Mouse (Mus musculus): ENCODE measurements at regions not wholly inside any gene's neighbourhood (a gene's known extent, or its start where the extent isn't known, plus 50 kb on each side); places are given as distances from the start of the nearest gene placed in this dataset.

DNA sequence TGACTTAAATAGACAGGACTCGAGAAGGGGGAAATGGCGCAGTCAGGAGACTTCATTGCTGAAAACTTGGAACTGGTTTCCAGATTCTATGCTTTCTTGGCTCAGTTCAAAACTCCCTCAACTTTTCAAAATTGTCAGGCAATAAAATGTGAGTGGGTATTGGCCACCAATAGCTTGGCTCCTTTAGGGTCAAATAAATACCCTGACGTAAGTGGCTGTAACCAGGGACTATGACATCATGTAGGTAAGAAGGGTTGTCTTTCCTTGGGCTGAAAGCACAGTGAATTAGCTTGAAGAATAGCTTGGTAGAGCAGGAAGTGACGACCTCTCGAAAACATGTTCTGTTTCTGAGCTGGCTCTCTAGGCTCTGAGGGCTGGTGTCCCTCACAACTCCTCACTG lies 127.6 kb upstream of the Sall1 start:
- no peak for DNase-seq

DNA sequence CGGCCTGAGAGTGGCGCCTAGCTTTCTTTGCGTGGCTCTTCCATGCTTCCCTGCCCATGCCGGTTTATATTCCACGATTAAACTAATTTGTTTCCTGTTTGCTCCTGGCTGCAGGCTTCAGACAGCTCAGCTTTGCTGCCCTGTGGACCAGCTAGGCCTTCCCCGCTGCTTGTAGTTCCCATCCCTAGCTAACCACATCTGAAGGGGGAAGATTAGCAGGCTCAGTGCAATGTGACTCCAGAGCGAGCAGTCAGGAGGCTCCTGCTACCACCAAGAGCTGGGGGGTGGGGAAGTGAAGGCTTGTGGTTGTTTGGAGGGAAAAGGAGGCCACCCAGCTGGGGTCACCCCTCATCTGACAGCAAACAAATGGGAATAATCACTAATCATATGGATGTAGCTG lies 125.5 kb upstream of the Sall1 start:
- DNase-seq, result no peak

DNA sequence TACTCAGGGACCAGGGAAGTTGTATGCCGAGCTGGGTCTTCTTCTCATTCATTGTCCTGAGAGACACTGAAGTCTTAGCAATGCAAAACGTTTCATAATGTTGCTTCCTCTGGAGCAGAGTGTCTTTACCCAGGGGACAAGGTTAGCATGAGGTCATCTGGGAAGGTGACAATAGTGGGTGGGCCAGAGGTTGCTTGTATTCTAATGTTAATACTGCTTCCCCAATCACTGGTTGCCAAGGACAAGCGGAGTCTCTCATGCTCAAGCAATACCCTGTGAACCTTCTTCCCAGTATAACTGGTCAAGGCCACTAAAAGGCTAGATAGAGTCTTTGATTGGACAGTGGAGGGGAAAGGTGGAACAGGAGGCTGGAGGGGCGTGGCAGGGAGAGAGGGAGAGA lies 123.1 kb upstream of the Sall1 start:
- DNase-seq, result no peak

DNA sequence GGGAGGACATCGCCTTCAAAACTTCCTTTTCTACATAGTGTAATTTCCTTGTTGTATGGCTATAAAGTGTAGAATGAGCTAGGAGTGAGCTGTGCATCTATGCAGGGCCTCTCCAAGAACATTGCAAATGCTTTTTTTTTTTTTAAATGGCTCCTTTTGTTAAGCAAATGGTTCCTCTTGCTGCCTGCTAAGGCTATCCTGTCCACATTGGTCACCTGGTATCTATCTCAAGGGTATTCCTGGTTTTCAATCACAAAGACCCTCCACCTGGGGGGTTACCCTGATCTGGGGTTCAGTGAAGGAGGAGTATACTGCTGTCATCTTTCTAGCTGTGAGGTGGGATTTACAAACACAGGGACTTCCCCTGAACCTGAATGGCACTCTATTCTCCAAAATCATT lies 112.9 kb upstream of the Sall1 start:
- DNase-seq, result no peak

DNA sequence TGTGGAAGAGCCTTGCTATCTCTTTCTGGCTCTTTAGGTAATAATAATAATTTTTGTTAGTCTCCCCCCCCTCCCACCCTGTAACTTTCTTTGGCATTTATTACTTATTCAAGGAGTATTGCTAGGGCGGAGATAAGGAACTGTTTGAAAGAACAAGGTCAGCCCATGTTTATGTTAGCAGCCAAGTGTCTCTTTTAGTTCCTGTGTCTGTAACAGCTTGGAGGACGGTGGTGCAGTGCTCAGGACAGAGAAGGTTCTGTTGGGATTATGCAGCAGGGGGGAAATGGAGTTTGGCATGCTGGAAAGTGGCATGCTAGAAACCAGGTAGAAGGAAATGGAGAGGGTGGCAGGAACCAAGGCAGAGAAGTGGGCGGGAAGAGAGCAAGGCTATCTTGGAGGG lies 109.6 kb upstream of the Sall1 start:
- no peak for DNase-seq

DNA sequence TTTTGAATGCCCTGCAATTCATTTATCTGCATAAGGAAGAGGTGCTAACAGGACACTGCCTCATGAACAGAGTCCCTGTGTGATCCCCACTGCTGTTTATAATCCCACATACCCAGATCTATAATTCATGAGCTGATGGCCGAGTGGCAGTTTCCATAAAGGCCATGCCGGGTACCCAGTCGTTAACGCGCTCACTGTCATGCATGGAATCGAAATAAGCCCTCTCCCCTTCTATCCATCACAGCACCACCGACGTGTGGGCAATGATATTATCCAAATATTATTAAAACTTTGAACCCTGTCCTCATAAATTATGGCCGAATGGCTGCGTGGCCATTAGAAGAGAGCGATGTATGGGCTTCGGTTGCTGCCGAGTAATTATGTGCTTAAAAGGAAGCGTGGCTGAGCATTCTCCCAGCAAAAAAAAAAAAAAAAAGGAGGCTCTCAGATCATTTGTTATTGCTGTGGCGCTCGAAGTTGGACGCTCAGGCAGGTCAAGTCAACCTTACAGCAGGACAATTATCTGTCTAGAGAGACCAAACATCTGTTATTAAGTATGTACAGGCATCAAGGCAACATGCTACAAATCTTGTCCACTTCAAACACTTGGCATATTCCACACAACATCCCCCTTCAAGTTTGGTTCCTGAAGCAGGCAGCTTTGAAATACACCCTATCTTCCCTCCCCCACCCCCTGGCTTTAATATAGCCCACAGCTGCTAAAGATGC lies 109.1 kb upstream of the Sall1 start:
- DNase-seq, result no peak

DNA sequence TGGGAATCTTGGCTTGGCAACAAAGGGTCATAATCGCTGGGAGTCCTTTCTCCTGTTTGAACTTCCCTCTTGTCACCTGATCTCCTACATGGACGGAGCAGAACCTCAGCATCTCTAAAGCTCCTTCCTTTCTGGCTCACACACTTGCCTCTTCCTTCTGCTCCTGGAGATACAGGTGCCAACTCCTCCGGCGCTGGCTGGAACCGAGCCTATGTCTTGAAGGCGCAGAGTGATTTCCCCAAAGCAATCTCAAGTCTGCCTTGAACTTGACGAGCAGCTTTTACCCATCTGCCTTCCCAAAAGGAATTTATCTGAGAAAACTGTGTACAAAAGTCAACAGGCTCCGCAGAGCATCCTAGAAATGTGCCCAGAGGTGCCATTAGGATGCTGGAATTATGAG lies 108.4 kb upstream of the Sall1 start:
- no peak for DNase-seq

DNA sequence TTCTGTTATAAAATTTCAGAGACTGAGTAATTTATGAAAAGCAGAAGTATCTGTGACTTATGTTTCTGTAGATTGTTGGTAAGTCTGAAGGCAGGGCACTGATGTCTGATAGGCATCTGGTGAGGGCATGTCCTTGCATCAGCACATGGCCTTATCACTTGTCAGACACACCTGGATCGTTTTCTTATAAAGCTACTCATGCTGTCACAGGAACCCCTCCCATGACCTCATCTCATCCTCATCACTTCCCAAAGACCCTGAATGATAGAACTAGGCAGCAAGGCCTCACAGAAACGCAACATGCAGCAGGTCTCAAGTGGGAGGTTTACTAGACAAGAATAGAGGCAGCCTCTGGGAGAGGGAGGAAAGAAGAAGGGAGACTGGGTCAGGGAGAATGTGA lies 107.0 kb upstream of the Sall1 start:
- no peak for DNase-seq

DNA sequence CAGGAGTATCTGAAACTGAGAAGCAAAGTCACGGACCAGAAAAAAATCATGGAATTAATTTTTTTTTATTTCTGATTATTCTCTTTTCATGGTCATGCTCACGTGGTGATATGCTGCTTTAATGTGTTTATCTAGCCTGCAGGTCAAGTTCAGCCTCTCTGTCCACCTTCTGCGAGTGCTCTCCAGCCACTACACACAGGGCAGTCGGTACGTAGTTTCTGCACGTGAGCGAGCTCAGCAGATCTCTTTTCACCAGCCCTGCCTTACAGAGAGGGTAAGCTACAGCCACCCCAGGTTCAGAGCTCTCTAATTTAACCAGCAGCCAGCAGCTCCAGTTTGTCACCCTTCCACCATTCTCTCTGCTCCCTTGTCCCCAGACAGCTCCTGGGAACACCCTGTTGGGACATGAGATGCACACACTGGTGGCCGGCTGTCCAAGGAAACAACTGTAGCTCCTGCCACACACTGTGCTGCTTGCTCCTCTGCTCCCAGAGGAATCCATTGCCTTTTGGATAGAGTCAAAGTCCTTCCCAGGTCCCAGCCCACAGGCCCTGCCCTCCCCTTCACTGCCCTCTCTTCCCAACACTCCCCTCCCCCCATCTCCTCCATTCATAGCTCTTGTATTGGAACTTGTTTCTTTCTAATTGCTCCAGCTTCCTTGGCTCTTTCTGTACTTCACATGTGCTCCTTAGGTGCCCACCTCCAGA lies 97.7 kb upstream of the Sall1 start:
- no peak for DNase-seq

DNA sequence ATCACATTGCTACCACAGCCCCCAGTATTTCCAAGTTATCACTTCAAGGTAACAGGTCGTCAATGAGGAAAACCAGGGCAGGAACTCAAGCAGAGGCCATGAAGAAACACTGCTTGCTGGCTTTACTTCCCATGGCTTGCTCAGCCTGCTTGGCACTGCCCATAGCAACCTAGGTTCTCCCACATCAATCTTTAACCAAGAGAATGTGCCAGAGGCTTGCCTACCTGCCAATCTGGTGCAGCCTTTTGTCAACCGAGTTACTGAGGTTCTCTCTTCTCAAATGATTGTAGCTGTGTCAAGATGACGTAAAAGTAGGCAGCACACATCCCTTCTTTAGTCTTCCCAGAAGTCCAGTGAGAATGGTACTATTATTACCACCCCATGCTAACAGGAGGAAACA lies 95.9 kb upstream of the Sall1 start:
- no peak for DNase-seq

DNA sequence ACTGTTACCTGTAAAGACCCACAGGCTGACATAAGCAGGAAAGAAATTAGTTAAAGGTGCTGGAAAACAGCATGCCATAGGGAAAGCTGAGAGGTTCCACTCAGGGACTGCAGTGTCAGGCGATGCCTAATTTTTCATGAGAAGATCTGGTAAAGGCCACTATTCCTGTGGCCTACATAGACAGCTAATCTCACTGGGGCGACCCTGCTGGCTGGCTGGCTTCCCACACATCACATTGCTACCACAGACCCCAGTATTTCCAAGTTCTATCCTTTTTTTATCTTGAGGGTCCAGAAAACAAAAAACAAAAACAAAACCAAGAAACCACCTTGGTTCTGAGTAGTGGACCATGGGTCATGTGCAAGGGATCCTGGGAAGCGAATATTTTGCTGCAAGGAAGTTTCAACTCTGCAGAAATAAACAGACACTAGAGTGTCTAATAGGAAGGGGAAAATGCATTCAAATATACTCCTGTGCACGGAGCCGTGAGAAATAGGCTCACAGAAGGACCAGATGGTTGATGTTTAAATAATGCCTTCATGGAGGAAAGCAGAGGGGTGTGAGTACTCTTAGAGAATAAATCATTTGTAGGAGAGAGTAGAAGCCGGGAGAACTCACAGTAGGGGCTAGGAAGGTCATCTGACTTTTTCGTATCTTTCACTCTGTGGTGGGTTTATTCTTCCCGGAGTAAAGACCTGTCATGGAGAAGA lies 94.6 kb upstream of the Sall1 start:
- no peak for DNase-seq

DNA sequence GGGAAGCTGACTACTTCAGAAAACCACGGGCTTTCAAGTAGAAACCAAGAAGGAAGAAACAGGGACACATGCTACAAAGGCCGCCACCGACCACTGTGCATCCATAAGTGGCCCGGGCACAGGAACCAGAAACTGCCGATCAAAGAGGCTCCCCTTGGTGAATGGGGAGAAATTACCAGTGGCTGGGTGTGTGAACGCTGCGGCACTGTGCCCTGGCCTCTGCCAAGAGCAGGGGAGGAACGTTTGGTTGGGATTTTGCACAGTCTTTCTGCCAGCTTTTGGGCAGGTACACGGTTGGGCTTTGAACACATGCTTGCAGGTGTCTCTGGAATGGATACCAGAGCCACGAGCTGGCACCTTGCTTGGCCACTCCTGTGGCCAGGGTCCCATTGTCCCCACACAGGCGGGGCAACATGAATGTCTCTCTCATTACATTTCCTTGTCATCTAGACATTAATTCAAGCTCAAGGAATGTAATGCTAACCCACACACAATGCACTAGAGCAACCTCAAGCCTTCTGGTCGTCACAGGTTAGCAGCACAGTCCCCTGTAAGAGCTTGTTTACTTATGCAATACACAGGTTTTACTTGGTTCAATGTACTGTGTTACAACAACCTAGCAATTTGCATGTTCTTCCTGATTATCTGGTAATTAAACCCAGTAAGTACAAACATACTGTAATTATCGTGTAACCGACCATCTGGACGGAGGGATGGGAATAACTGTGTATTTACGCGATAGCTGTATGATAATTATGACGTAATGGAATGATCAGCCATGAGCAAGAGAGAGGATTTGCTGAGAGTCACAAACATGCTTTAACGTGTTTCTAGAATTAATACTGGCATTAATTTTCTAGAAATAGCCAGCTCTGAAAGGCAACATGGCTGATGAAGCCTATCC lies 90.9 kb upstream of the Sall1 start:
- no peak for DNase-seq

DNA sequence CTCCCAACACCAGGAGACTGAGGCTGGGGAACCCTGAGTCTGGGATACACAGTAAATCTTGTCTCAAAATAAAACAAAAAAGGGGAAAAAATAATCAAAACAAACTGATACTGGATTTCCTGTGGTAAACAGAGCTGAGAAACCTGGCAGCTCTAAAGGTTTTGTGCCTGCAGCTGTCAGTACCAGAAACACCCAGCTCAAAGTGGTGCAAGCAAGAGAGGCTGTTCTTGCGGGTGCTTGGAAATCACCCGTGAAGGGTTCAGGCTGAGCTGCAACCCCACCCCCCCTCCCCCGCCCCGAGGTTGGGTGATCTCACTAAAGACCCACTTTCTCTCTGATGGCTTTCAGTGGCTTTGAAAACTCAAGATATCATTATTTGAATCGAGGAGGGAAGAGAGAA lies 90.1 kb upstream of the Sall1 start:
- DNase-seq, result no peak

DNA sequence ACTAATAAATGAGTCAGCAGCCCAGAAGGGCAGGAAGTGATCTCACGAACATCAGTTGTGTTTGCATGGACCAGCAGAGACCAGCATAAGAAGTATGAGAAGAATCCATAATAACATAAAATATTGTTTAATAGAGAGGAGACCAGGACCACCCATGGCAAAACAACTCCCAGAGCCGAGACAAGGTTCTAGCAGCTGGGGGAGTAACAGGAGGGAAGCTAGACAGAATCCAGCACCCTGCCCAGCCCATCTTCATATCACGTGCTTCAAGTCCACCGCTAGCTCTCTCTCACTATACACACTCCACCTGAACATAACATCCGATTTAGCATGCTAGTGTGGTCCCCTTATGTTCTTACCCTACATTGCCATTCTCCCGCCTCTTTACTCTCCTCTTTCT lies 77.1 kb upstream of the Sall1 start:
- DNase-seq, result no peak

DNA sequence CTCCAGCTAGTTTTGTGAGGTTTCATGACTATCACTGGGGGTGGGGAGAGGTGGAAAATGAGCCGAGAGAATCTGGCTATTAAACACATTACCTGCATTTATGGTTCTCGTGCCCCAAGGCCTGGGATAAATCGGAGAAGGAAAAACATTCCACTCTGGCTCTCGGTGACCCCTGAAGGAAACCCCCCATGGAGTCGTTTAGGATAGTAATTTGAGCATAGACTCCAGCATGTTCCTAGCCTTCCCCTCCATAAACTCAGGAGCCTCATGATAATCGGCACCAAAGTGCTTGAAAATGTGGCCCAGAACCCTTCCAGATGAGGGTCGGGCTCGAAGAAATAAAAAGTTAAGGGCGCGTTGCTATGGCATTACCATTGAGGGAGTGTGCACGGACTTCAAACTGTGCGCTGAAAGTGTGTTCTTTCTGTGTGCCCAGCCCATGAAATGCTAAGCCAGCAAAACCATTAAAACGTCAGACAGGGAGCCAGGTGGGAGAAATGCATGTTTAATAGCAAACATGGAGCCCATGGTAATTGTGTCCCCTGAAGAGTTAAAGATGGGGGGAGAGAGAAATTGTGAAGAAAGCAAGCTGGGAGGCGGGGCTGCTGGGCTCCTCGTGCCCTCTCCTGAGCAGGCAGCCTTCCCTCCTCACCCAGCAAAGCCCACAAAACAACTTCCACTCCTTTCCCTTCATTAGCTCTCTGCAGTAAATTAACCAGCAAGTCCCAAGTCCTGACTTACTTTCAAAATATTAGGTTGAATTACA lies 64.1 kb upstream of the Sall1 start:
- no peak for DNase-seq

DNA sequence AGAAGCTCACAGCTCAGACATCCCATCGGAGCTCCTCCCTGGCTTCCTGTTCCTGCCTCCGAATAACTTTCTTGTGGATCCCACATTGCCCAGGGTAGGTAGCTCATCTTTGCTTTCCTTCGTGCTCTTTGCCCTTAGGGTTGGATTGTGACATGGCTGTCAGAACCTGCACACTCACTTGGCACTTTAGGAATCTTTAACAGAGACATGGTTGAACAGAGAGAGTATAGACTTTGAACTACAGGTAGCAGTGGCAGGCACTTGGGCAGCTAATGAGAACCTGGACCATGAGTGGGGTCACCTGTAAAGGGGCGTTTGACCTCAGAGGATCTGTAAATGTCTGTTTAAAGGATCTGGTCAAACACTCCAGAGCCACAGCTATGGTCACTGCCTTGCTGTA lies 62.4 kb upstream of the Sall1 start:
- DNase-seq, result no peak

DNA sequence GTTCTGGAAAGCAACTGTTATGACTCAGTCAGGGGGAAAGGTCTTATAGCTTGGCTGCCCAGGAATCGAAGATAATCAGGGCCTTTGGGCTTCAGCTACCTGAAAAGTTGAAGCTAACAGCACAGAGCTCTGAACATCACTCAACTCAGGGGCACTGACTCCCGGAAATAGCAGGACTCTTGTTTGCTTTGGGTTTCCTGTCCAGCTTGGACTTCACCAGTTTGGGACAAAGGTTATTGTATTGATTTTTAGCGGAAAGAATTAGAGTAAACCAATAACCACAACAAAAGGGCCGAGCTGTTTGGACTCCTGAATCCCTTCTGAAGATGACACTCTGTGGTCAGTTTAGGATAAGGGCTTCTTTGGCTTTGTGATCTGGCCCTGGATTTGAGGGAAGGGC lies 53.4 kb upstream of the Sall1 start:
- no peak for DNase-seq
